Mouse (Mus musculus): ENCODE data around the gene Gm44973. TPM values are rescaled to one million over a fixed set of nuclear protein-coding genes. Genes with fewer than 3 reads are reported as not detected.
A peak's percentile ranks its signal among the peaks of the same experiment; 100 is the strongest.

The Gm44973 gene
- polyA plus RNA-seq, 1 experiment, result not detected

GRCm38 (mm10) chr7:5057381-5057780, 42.1 kb downstream of the Gm44973 start:
- H3K4me1 ChIP-seq (ENCODE audit: control insufficient read depth, insufficient read depth, low read length), result peaks cover 4% of the 10 kb centered on the region; the same call in 1 of the 2 replicates
- 40% methylated on average over 8 of the region's 8 CpGs for WGBS
- H3K4me3 ChIP-seq (replicated peaks; ENCODE audit: extremely low read depth, low read depth, low read length), result no peak overlapping the region
- DNase-seq, result no peak
- TF ChIP-seq POLR2A (IDR thresholded peaks at IDR 0.05; ENCODE audit: borderline replicate concordance, extremely low read depth, low read depth, low read length) (no peak), CTCF (IDR thresholded peaks at IDR 0.05; ENCODE audit: insufficient read depth, low read length) (no peak)

- Histone ChIP-seq H3K4me3 (replicated peaks; ENCODE audit: extremely low read depth, low read depth, low read length) (no peak overlapping the region), H3K4me1 (ENCODE audit: control insufficient read depth, insufficient read depth, low read length) (peaks cover 4% of the 10 kb centered on the region; the same call in 1 of the 2 replicates)
- no peak for TF ChIP-seq CTCF (IDR thresholded peaks at IDR 0.05; ENCODE audit: insufficient read depth, low read length)
- 36% methylated on average over 11 of the region's 11 CpGs for WGBS
- no peak for DNase-seq
Observed at GRCm38 (mm10) chr7:5057804-5058203, 42.5 kb downstream of the Gm44973 start.

GRCm38 (mm10) chr7:5058631-5059030, 43.3 kb downstream of the Gm44973 start:
- 97% methylated on average over 1 of the region's 1 CpGs for WGBS
- TF ChIP-seq CTCF (IDR thresholded peaks at IDR 0.05; ENCODE audit: insufficient read depth, low read length), result no peak
- TF ChIP-seq POLR2A (IDR thresholded peaks at IDR 0.05; ENCODE audit: borderline replicate concordance, extremely low read depth, low read depth, low read length), result no peak
- no peak overlapping the region for H3K4me3 ChIP-seq (replicated peaks; ENCODE audit: extremely low read depth, low read depth, low read length)
- peaks cover 4% of the 10 kb centered on the region for H3K4me1 ChIP-seq (ENCODE audit: control insufficient read depth, insufficient read depth, low read length)
- no peak for DNase-seq

GRCm38 (mm10) chr7:5059421-5059820, 44.1 kb downstream of the Gm44973 start:
- 83% methylated on average over 12 of the region's 12 CpGs for WGBS
- DNase-seq, result no peak
- no peak for TF ChIP-seq CTCF (IDR thresholded peaks at IDR 0.05; ENCODE audit: insufficient read depth, low read length)
- no peak for TF ChIP-seq POLR2A (IDR thresholded peaks at IDR 0.05; ENCODE audit: borderline replicate concordance, extremely low read depth, low read depth, low read length)
- Histone ChIP-seq H3K4me1 (ENCODE audit: control insufficient read depth, insufficient read depth, low read length) (peaks cover 4% of the 10 kb centered on the region), H3K4me3 (replicated peaks; ENCODE audit: extremely low read depth, low read depth, low read length) (no peak overlapping the region)

- no peak for TF ChIP-seq POLR2A (IDR thresholded peaks at IDR 0.05; ENCODE audit: borderline replicate concordance, extremely low read depth, low read depth, low read length)
- TF ChIP-seq CTCF (IDR thresholded peaks at IDR 0.05; ENCODE audit: insufficient read depth, low read length), result peak; percentile 73
- WGBS, result 2% methylated on average over 27 of the region's 27 CpGs
- Histone ChIP-seq H3K4me3 (replicated peaks; ENCODE audit: extremely low read depth, low read depth, low read length) (peak overlapping the region; percentile 29), H3K4me1 (ENCODE audit: control insufficient read depth, insufficient read depth, low read length) (peaks cover 4% of the 10 kb centered on the region)
- DNase-seq, result peak; percentile 71
Observed at GRCm38 (mm10) chr7:5060239-5060731, 45.0 kb downstream of the Gm44973 start.

- TF ChIP-seq POLR2A (IDR thresholded peaks at IDR 0.05; ENCODE audit: borderline replicate concordance, extremely low read depth, low read depth, low read length) (peak; percentile 47; the same call in 1 of the 2 replicates), CTCF (IDR thresholded peaks at IDR 0.05; ENCODE audit: insufficient read depth, low read length) (peak; percentile 54)
- WGBS, result under 1% methylated on average over 60 of the region's 60 CpGs
- Histone ChIP-seq H3K4me1 (ENCODE audit: control insufficient read depth, insufficient read depth, low read length) (peaks cover 4% of the 10 kb centered on the region), H3K4me3 (replicated peaks; ENCODE audit: extremely low read depth, low read depth, low read length) (peak overlapping the region; percentile 95)
- DNase-seq, result peak; percentile 97
Observed at GRCm38 (mm10) chr7:5060944-5061773, 45.9 kb downstream of the Gm44973 start.

GRCm38 (mm10) chr7:5061774-5062359, 46.6 kb downstream of the Gm44973 start, which contains the start of gene U2af2:
TSS of gene U2af2 (plus strand) at chr7:5062143.
- WGBS, result 1% methylated on average over 65 of the region's 65 CpGs
- peak; percentile 92 for DNase-seq
- Histone ChIP-seq H3K4me1 (ENCODE audit: control insufficient read depth, insufficient read depth, low read length) (peaks cover 4% of the 10 kb centered on the region), H3K4me3 (replicated peaks; ENCODE audit: extremely low read depth, low read depth, low read length) (peak within 1 kb of the TSS; percentile 95)
- TF ChIP-seq CTCF (IDR thresholded peaks at IDR 0.05; ENCODE audit: insufficient read depth, low read length), result no peak
- TF ChIP-seq POLR2A (IDR thresholded peaks at IDR 0.05; ENCODE audit: borderline replicate concordance, extremely low read depth, low read depth, low read length), result peak; percentile 77

- TF ChIP-seq POLR2A (IDR thresholded peaks at IDR 0.05; ENCODE audit: borderline replicate concordance, extremely low read depth, low read depth, low read length) (no peak), CTCF (IDR thresholded peaks at IDR 0.05; ENCODE audit: insufficient read depth, low read length) (no peak)
- whole genome bisulfite sequencing, result under 1% methylated on average over 50 of the region's 51 CpGs
- peak overlapping the region; percentile 88 for H3K4me3 ChIP-seq (replicated peaks; ENCODE audit: extremely low read depth, low read depth, low read length)
- H3K4me1 ChIP-seq (ENCODE audit: control insufficient read depth, insufficient read depth, low read length), result peaks cover 4% of the 10 kb centered on the region
- DNase-seq, result no peak
Observed at GRCm38 (mm10) chr7:5062360-5063001, 47.2 kb downstream of the Gm44973 start.

GRCm38 (mm10) chr7:5064886-5065285, 49.6 kb downstream of the Gm44973 start:
- DNase-seq, result no peak
- TF ChIP-seq CTCF (IDR thresholded peaks at IDR 0.05; ENCODE audit: insufficient read depth, low read length) (no peak), POLR2A (IDR thresholded peaks at IDR 0.05; ENCODE audit: borderline replicate concordance, extremely low read depth, low read depth, low read length) (no peak)
- peaks cover 4% of the 10 kb centered on the region for H3K4me1 ChIP-seq (ENCODE audit: control insufficient read depth, insufficient read depth, low read length)
- 87% methylated on average over 6 of the region's 6 CpGs for WGBS
- H3K4me3 ChIP-seq (replicated peaks; ENCODE audit: extremely low read depth, low read depth, low read length), result no peak overlapping the region
